Mouse (Mus musculus): ENCODE data around the gene Tmem132a. TPM values are rescaled to one million over a fixed set of nuclear protein-coding genes. Genes with fewer than 3 reads are reported as not detected.

Tmem132a gene
- polyA plus RNA-seq, 1 experiment = 17.2 TPM

DNA sequence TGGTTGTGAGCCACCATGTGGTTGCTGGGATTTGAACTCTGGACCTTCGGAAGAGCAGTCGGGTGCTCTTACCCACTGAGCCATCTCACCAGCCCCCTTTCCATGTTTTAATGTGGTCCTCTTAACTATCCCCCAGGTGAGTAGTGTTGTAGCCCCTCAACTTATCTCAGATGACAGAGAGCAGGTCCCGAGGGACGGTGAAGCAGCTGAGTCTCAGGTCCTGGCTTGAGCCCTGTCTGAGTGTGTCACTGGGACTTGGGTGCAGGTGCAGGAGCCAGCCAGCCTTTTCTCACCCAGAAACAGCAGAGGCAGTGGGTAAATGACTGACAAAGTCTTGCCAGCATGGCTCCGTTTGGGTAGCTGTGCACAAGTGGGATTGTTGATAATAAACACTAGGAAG is 25.5 kb downstream of the Tmem132a start:
- Histone ChIP-seq H3K27ac (ENCODE audit: insufficient read depth, low read length) (no peak overlapping the region), H3K4me3 (ENCODE audit: low read depth, low read length) (no peak overlapping the region), H3K36me3 (ENCODE audit: control insufficient read depth, insufficient read depth, low read length, poor library complexity, severe bottlenecking) (no peaks in the 10 kb centered on the region), H3K9me3 (replicated peaks; ENCODE audit: control insufficient read depth, insufficient read depth, low read length, poor library complexity, severe bottlenecking) (no peaks in the 10 kb centered on the region), H3K27me3 (ENCODE audit: control insufficient read depth, insufficient read depth, low read length, poor library complexity, severe bottlenecking) (no peaks in the 10 kb centered on the region), H3K9ac (ENCODE audit: low read depth, poor library complexity, severe bottlenecking) (no peak overlapping the region), H3K4me1 (ENCODE audit: control insufficient read depth, insufficient read depth, low read length) (no peaks in the 10 kb centered on the region)
- TF ChIP-seq EP300 (IDR thresholded peaks at IDR 0.05; ENCODE audit: insufficient read depth, low read depth, low read length) (no peak), POLR2A (IDR thresholded peaks at IDR 0.05; ENCODE audit: insufficient read depth, low read length) (no peak), CTCF (IDR thresholded peaks at IDR 0.05; ENCODE audit: low read depth, low read length) (no peak)

GRCm38 (mm10) chr19:10842914-10843313 is 26.8 kb downstream of the Tmem132a start:
- no peaks in the 10 kb centered on the region for H3K27me3 ChIP-seq (ENCODE audit: control insufficient read depth, insufficient read depth, low read length, poor library complexity, severe bottlenecking)
- H3K9me3 ChIP-seq (replicated peaks; ENCODE audit: control insufficient read depth, insufficient read depth, low read length, poor library complexity, severe bottlenecking) = no peaks in the 10 kb centered on the region
- no peaks in the 10 kb centered on the region for H3K36me3 ChIP-seq (ENCODE audit: control insufficient read depth, insufficient read depth, low read length, poor library complexity, severe bottlenecking)
- no peak for TF ChIP-seq EP300 (IDR thresholded peaks at IDR 0.05; ENCODE audit: insufficient read depth, low read depth, low read length)
- TF ChIP-seq CTCF (IDR thresholded peaks at IDR 0.05; ENCODE audit: low read depth, low read length) = no peak
- TF ChIP-seq POLR2A (IDR thresholded peaks at IDR 0.05; ENCODE audit: insufficient read depth, low read length) = no peak
- H3K4me1 ChIP-seq (ENCODE audit: control insufficient read depth, insufficient read depth, low read length) = no peaks in the 10 kb centered on the region
- no peak overlapping the region for H3K27ac ChIP-seq (ENCODE audit: insufficient read depth, low read length)
- H3K9ac ChIP-seq (ENCODE audit: low read depth, poor library complexity, severe bottlenecking) = no peak overlapping the region
- H3K4me3 ChIP-seq (ENCODE audit: low read depth, low read length) = no peak overlapping the region; the same call in 1 of the 2 replicates

DNA sequence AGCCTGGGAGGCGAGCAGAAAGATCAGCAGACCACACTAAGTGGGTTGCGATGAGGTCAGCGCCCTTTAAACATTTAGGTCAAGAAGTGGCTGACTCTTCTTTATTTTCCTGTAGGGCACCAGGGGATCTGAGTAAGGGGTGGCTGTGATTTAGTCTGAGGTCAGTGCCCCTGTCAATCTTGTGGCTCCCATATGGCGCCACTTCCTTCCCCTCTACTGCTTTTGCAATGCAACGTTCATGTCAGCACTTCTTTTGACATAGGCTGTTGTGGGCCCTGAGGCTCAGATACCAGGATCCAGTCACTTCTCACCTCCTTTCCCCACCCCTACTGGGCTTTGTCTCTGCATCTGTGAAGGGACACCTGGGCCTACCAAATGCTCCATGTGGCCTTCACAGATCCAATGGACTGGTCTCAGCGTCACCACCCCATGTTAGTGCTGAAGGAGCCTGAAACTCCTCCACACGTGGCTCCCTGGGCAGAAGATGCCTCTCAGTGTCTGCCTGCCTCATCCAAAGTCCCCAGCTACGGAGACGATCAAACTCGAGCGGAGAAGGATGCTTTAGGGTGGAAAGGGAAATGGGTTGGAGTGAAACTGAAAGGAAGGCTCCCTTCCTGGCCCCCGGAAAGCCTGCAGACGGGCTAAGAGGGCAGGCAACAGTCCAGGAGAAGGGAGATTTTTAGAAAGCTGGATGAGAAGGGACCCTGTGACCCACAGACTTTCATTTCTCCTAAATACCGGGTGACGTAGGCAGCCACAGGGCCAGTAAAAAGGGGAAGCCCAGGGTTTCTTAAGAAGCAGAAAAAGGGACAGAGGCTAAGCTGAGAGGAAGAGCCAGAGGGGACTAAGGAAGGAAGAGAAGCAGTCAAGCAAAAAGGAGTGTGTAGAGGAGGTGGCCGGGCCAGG is 27.8 kb downstream of the Tmem132a start:
- H3K4me3 ChIP-seq (ENCODE audit: low read depth, low read length) = no peak overlapping the region
- no peak overlapping the region for H3K27ac ChIP-seq (ENCODE audit: insufficient read depth, low read length)
- no peaks in the 10 kb centered on the region for H3K9me3 ChIP-seq (replicated peaks; ENCODE audit: control insufficient read depth, insufficient read depth, low read length, poor library complexity, severe bottlenecking)
- no peaks in the 10 kb centered on the region for H3K27me3 ChIP-seq (ENCODE audit: control insufficient read depth, insufficient read depth, low read length, poor library complexity, severe bottlenecking)
- no peaks in the 10 kb centered on the region for H3K36me3 ChIP-seq (ENCODE audit: control insufficient read depth, insufficient read depth, low read length, poor library complexity, severe bottlenecking)
- TF ChIP-seq POLR2A (IDR thresholded peaks at IDR 0.05; ENCODE audit: insufficient read depth, low read length) = no peak
- TF ChIP-seq EP300 (IDR thresholded peaks at IDR 0.05; ENCODE audit: insufficient read depth, low read depth, low read length) = no peak
- no peak for TF ChIP-seq CTCF (IDR thresholded peaks at IDR 0.05; ENCODE audit: low read depth, low read length)
- H3K4me1 ChIP-seq (ENCODE audit: control insufficient read depth, insufficient read depth, low read length) = no peaks in the 10 kb centered on the region
- H3K9ac ChIP-seq (ENCODE audit: low read depth, poor library complexity, severe bottlenecking) = no peak overlapping the region

DNA sequence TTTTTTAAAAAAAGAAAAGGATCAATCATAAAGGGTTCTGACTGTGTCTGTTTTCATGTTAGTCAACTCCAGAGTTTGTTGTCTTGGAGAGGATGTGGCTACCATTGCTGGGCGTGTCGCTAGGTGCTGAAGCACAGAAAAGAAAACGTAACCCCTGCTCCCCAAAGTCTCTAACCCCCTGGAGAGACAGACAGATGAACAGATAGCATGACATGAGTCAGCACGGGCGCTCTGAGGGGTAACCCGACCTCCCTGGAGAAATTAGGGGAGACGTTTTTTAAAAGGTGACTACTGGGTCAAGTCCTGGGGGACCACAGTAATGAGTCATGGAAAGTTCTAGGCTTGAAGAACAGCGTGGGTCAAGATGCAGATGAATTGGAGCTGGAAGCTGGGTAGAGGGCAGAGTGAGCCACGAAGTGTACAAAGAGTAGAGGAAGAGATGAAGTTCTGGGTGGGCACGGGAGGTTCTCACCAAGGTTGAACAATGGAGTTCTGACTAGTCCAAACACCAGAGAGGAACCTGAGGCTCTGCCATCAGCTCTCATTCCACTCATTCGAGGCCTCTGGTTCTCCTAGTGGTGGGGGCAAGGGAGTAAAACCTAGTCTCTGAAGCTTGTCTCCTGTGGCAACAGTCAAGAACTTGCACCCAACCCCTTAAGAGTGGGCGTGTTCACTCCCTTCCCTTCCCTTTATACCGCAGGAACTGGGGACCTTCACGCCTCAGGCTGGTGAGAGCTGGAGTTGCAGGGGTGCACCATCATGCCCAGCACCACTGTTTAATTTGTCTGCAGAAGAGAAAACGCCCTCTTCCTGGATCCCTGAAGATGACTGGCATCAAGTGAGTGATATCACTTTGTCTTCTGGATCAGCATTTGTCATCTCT is 30.5 kb downstream of the Tmem132a start, which contains the start of gene Slc15a3:
Slc15a3 (plus strand) TSS at position 718 of the 883 bp plus-strand sequence.
- Histone ChIP-seq H3K9ac (ENCODE audit: low read depth, poor library complexity, severe bottlenecking) (no peak within 1 kb of the TSS), H3K4me1 (ENCODE audit: control insufficient read depth, insufficient read depth, low read length) (peaks cover 2% of the 10 kb centered on the region), H3K4me3 (ENCODE audit: low read depth, low read length) (no peak within 1 kb of the TSS), H3K9me3 (replicated peaks; ENCODE audit: control insufficient read depth, insufficient read depth, low read length, poor library complexity, severe bottlenecking) (no peaks in the 10 kb centered on the region), H3K36me3 (ENCODE audit: control insufficient read depth, insufficient read depth, low read length, poor library complexity, severe bottlenecking) (no peaks in the 10 kb centered on the region), H3K27me3 (ENCODE audit: control insufficient read depth, insufficient read depth, low read length, poor library complexity, severe bottlenecking) (no peaks in the 10 kb centered on the region), H3K27ac (ENCODE audit: insufficient read depth, low read length) (no peak within 1 kb of the TSS)
- TF ChIP-seq POLR2A (IDR thresholded peaks at IDR 0.05; ENCODE audit: insufficient read depth, low read length) (no peak), EP300 (IDR thresholded peaks at IDR 0.05; ENCODE audit: insufficient read depth, low read depth, low read length) (no peak), CTCF (IDR thresholded peaks at IDR 0.05; ENCODE audit: low read depth, low read length) (no peak)

- Histone ChIP-seq H3K36me3 (ENCODE audit: control insufficient read depth, insufficient read depth, low read length, poor library complexity, severe bottlenecking) (no peaks in the 10 kb centered on the region), H3K27me3 (ENCODE audit: control insufficient read depth, insufficient read depth, low read length, poor library complexity, severe bottlenecking) (no peaks in the 10 kb centered on the region), H3K4me1 (ENCODE audit: control insufficient read depth, insufficient read depth, low read length) (peaks cover 2% of the 10 kb centered on the region), H3K9me3 (replicated peaks; ENCODE audit: control insufficient read depth, insufficient read depth, low read length, poor library complexity, severe bottlenecking) (no peaks in the 10 kb centered on the region), H3K9ac (ENCODE audit: low read depth, poor library complexity, severe bottlenecking) (no peak overlapping the region), H3K27ac (ENCODE audit: insufficient read depth, low read length) (no peak overlapping the region), H3K4me3 (ENCODE audit: low read depth, low read length) (no peak overlapping the region)
- TF ChIP-seq EP300 (IDR thresholded peaks at IDR 0.05; ENCODE audit: insufficient read depth, low read depth, low read length) (0 out of 2 replicates have a peak, but pooled peaks have one; percentile 59), CTCF (IDR thresholded peaks at IDR 0.05; ENCODE audit: low read depth, low read length) (no peak), POLR2A (IDR thresholded peaks at IDR 0.05; ENCODE audit: insufficient read depth, low read length) (no peak)
These were observed 34.1 kb downstream of the Tmem132a start for GRCm38 (mm10) chr19:10835671-10836070.

Measured in ES-Bruce4 (cell line).